Mouse (Mus musculus): Measurements from ENCODE around the gene Alad. TPM values are rescaled to one million over a fixed set of nuclear protein-coding genes. Genes with fewer than 3 reads are reported as not detected.

Alad gene
- total RNA-seq, 2 experiments from 2014 or later: 81.9 to 105 TPM

Other genes with a start within 250 kb of the Alad start
- 15.0 and 25.9 TPM in 2 replicates for gene Fkbp15, start 159.4 kb downstream of the Alad start, total RNA-seq (2015; ENCODE audit: low replicate concordance)
- gene Fkbp15, start 159.4 kb downstream of the Alad start, total RNA-seq (2017; ENCODE audit: low replicate concordance): 29.0 and 31.6 TPM in 2 replicates
- 2.7 and 5.2 TPM in 2 replicates for gene Slc31a1, start 159.2 kb downstream of the Alad start, total RNA-seq (2015; ENCODE audit: low replicate concordance)
- 3.7 and 5.4 TPM in 2 replicates for gene Slc31a1, start 159.2 kb downstream of the Alad start, total RNA-seq (2017; ENCODE audit: low replicate concordance)
- 33.4 and 49.1 TPM in 2 replicates for gene Cdc26, start 111.3 kb downstream of the Alad start, total RNA-seq (2015; ENCODE audit: low replicate concordance)
- 30.9 and 33.0 TPM in 2 replicates for gene Cdc26, start 111.3 kb downstream of the Alad start, total RNA-seq (2017; ENCODE audit: low replicate concordance)
- 1.3 and 2.7 TPM in 2 replicates for gene Prpf4, start 111.1 kb downstream of the Alad start, total RNA-seq (2015; ENCODE audit: low replicate concordance)
- gene Prpf4, start 111.1 kb downstream of the Alad start, total RNA-seq (2017; ENCODE audit: low replicate concordance): 7.0 and 12.5 TPM in 2 replicates
- gene Rnf183, start 84.7 kb downstream of the Alad start, total RNA-seq (2015; ENCODE audit: low replicate concordance): not detected in 2 replicates
- not detected in 2 replicates for gene Rnf183, start 84.7 kb downstream of the Alad start, total RNA-seq (2017; ENCODE audit: low replicate concordance)
- gene Wdr31, start 49.0 kb downstream of the Alad start, total RNA-seq (2015; ENCODE audit: low replicate concordance): 0.63 TPM in 1 of 2 replicates, not detected in the other
- gene Wdr31, start 49.0 kb downstream of the Alad start, total RNA-seq (2017; ENCODE audit: low replicate concordance): 0.42 TPM in 1 of 2 replicates, not detected in the other
- gene Bspry, start 39.9 kb downstream of the Alad start, total RNA-seq (2015; ENCODE audit: low replicate concordance): not detected in 2 replicates
- gene Bspry, start 39.9 kb downstream of the Alad start, total RNA-seq (2017; ENCODE audit: low replicate concordance): not detected in 2 replicates
- gene Hdhd3, start 16.5 kb downstream of the Alad start, total RNA-seq (2015; ENCODE audit: low replicate concordance): not detected in 2 replicates
- 1.0 TPM in 1 of 2 replicates, not detected in the other for gene Hdhd3, start 16.5 kb downstream of the Alad start, total RNA-seq (2017; ENCODE audit: low replicate concordance)
- 21.3 and 30.7 TPM in 2 replicates for gene Pole3, start 5.2 kb upstream of the Alad start, total RNA-seq (2015; ENCODE audit: low replicate concordance)
- gene Pole3, start 5.2 kb upstream of the Alad start, total RNA-seq (2017; ENCODE audit: low replicate concordance): 14.1 and 17.3 TPM in 2 replicates
- gene 4933430I17Rik, start 5.5 kb upstream of the Alad start, total RNA-seq (2015; ENCODE audit: low replicate concordance): not detected in 2 replicates
- gene 4933430I17Rik, start 5.5 kb upstream of the Alad start, total RNA-seq (2017; ENCODE audit: low replicate concordance): not detected in 2 replicates
- gene Rgs3, start 39.9 kb upstream of the Alad start, total RNA-seq (2015; ENCODE audit: low replicate concordance): 13.4 and 18.8 TPM in 2 replicates
- gene Rgs3, start 39.9 kb upstream of the Alad start, total RNA-seq (2017; ENCODE audit: low replicate concordance): 2.5 and 4.5 TPM in 2 replicates